Mouse (Mus musculus) stomach, embryonic 14.5 days (tissue): ENCODE results near the gene Eddm3b. TPM values are rescaled to one million over a fixed set of nuclear protein-coding genes. Genes with fewer than 3 reads are reported as not detected.
"Not testable (repeated sequence)": the region's sequence is repeated elsewhere in the genome, so short reads cannot be mapped to it uniquely, and the experiment has no call there.

ENCODE experiments used
- ATAC-seq: fragments of 200-750 bp; cut with Nextera tagmentation; 2 replicates; pipeline ENCODE4 v1.8.0; 2017; ENCODE audit warnings: low read depth, moderate TSS enrichment; ENCODE audit not compliant: insufficient number of reproducible peaks, insufficient read depth, low FRiP score
- H3K27ac ChIP-seq: fragments of 300-500 bp; sonication (generic); 2 replicates; pipeline ENCODE4 v1.5.1; 2014; ENCODE audit warnings: mild to moderate bottlenecking, low read length, moderate library complexity, mixed read lengths
- H3K27me3 ChIP-seq: fragments of 300-500 bp; sonication (generic); 2 replicates; pipeline ENCODE4 v1.6.1; 2014; ENCODE audit warnings: low read length, control low read depth, mixed read lengths; ENCODE audit not compliant: control insufficient read depth, insufficient read depth
- H3K36me3 ChIP-seq: fragments of 300-500 bp; sonication (generic); 2 replicates; pipeline ENCODE4 v1.6.1; 2014; ENCODE audit warnings: mild to moderate bottlenecking, control low read depth, low read length, moderate library complexity, mixed read lengths; ENCODE audit not compliant: control insufficient read depth, insufficient read depth
- H3K4me1 ChIP-seq: fragments of 300-500 bp; sonication (generic); 2 replicates; pipeline ENCODE4 v1.6.1; 2014; ENCODE audit warnings: low read length, control low read depth, mixed read lengths; ENCODE audit not compliant: control insufficient read depth, insufficient read depth
- H3K4me2 ChIP-seq: fragments of 300-500 bp; sonication (generic); replicated peaks from 2 replicates; pipeline ENCODE4 v1.6.1; 2014; ENCODE audit warnings: low read depth, low read length, control low read depth
- H3K4me3 ChIP-seq: fragments of 300-500 bp; sonication (generic); 2 replicates; pipeline ENCODE4 v1.5.1; 2014; ENCODE audit warnings: low read depth, low read length, control low read depth
- H3K9ac ChIP-seq: fragments of 300-500 bp; sonication (generic); replicated peaks from 2 replicates; pipeline ENCODE4 v1.6.1; 2014; ENCODE audit warnings: low read depth, mild to moderate bottlenecking, control low read depth, low read length, moderate library complexity, mixed read lengths
- H3K9me3 ChIP-seq: fragments of 300-500 bp; sonication (generic); 2 replicates; pipeline ENCODE4 v1.6.1; 2016; ENCODE audit warnings: low read depth, low read length, control low read depth; ENCODE audit not compliant: control insufficient read depth
- WGBS: fragments of 180-500 bp; shearing (Covaris S2); extraction: QIAGEN DNeasy Blood & Tissue Kit; methylation state at CpG from one replicate; pipeline ENCODE4 v1.1.7; 2014; 5-methylcytosine and 5-hydroxymethylcytosine counted together
- polyA plus RNA-seq: library from polyadenylated mRNA; unstranded; fragments of >200 nt; fragmentation: Nextera tagmentation; extraction: Ambion mirVana; gene quantifications from 2 replicates; pipeline ENCODE4 v1.2.1, GENCODE M21; 2014

Eddm3b gene
- polyA plus RNA-seq, 1 experiment from 2014 or later, result not detected

- no peaks in the 10 kb centered on the region for H3K36me3 ChIP-seq
- no peak overlapping the region for H3K27ac ChIP-seq
- no peaks in the 10 kb centered on the region for H3K4me1 ChIP-seq
- no peak overlapping the region for H3K9ac ChIP-seq
- no peaks in the 10 kb centered on the region for H3K27me3 ChIP-seq
- WGBS, result 81% methylated on average over 5 of the region's 5 CpGs
- H3K4me2 ChIP-seq, result no peak overlapping the region
- ATAC-seq, result no peak
- H3K9me3 ChIP-seq, result no peaks in the 10 kb centered on the region
- H3K4me3 ChIP-seq, result no peak overlapping the region
Observed at GRCm38 (mm10) chr14:51156056-51156735, 42.0 kb downstream of the Eddm3b start.

- H3K36me3 ChIP-seq, result no peaks in the 10 kb centered on the region
- no peak overlapping the region for H3K4me2 ChIP-seq
- no peak for ATAC-seq
- H3K9ac ChIP-seq, result no peak overlapping the region
- no peaks in the 10 kb centered on the region for H3K27me3 ChIP-seq
- no peaks in the 10 kb centered on the region for H3K4me1 ChIP-seq
- no peaks in the 10 kb centered on the region for H3K9me3 ChIP-seq
- WGBS, result 53% methylated on average over 4 of the region's 4 CpGs
- no peak overlapping the region for H3K4me3 ChIP-seq
- H3K27ac ChIP-seq, result no peak overlapping the region
Observed at GRCm38 (mm10) chr14:51156736-51157068, 42.5 kb downstream of the Eddm3b start.

- H3K4me1 ChIP-seq, result no peaks in the 10 kb centered on the region
- H3K4me2 ChIP-seq, result no peak overlapping the region
- no peaks in the 10 kb centered on the region for H3K27me3 ChIP-seq
- no peak for ATAC-seq
- H3K36me3 ChIP-seq, result no peaks in the 10 kb centered on the region
- 84% methylated on average over 1 of the region's 1 CpGs for WGBS
- H3K9ac ChIP-seq, result no peak overlapping the region
- H3K4me3 ChIP-seq, result no peak overlapping the region
- H3K9me3 ChIP-seq, result no peaks in the 10 kb centered on the region
- no peak overlapping the region for H3K27ac ChIP-seq
Observed at GRCm38 (mm10) chr14:51157072-51157471, 42.8 kb downstream of the Eddm3b start.

- not testable (repeated sequence) for H3K27ac ChIP-seq, ATAC-seq, H3K4me2 ChIP-seq, H3K9me3 ChIP-seq, H3K9ac ChIP-seq, H3K4me3 ChIP-seq, H3K27me3 ChIP-seq, H3K4me1 ChIP-seq, H3K36me3 ChIP-seq
- 95% methylated on average over 3 of the region's 3 CpGs for WGBS
Observed at GRCm38 (mm10) chr14:51161976-51162375, 47.8 kb downstream of the Eddm3b start, which contains the start of gene Rnase2b. Gene Rnase2b (plus strand): TSS chr14:51162260.

- 86% methylated on average over 6 of the region's 6 CpGs for WGBS
- H3K36me3 ChIP-seq, H3K4me3 ChIP-seq, H3K9me3 ChIP-seq, H3K4me1 ChIP-seq, ATAC-seq, H3K27ac ChIP-seq, H3K27me3 ChIP-seq, H3K9ac ChIP-seq, H3K4me2 ChIP-seq: not testable (repeated sequence)
Observed at GRCm38 (mm10) chr14:51163323-51163722, 49.1 kb downstream of the Eddm3b start.

GRCm38 (mm10) chr14:51165435-51165834 lies 51.2 kb downstream of the Eddm3b start:
- Histone ChIP-seq H3K27me3 (no peaks in the 10 kb centered on the region), H3K36me3 (no peaks in the 10 kb centered on the region), H3K4me3 (no peak overlapping the region), H3K27ac (no peak overlapping the region), H3K4me1 (no peaks in the 10 kb centered on the region), H3K9ac (no peak overlapping the region), H3K9me3 (no peaks in the 10 kb centered on the region), H3K4me2 (no peak overlapping the region)
- WGBS, result 89% methylated on average over 1 of the region's 1 CpGs
- no peak for ATAC-seq

GRCm38 (mm10) chr14:51166068-51166467 lies 51.8 kb downstream of the Eddm3b start:
- no peak overlapping the region for H3K4me3 ChIP-seq
- no peak overlapping the region for H3K9ac ChIP-seq
- H3K27me3 ChIP-seq, result no peaks in the 10 kb centered on the region
- H3K9me3 ChIP-seq, result no peaks in the 10 kb centered on the region
- H3K27ac ChIP-seq, result no peak overlapping the region
- no peaks in the 10 kb centered on the region for H3K4me1 ChIP-seq
- ATAC-seq, result no peak
- no peak overlapping the region for H3K4me2 ChIP-seq
- H3K36me3 ChIP-seq, result no peaks in the 10 kb centered on the region

Other genes with a start within 250 kb of the Eddm3b start
- gene Tep1, start 243.9 kb upstream of the Eddm3b start, polyA plus RNA-seq, result 8.6 and 8.7 TPM in 2 replicates
- 0.14 and 0.35 TPM in 2 replicates for gene Klhl33, start 216.9 kb upstream of the Eddm3b start, polyA plus RNA-seq
- 149 and 169 TPM in 2 replicates for gene Osgep, start 189.5 kb upstream of the Eddm3b start, polyA plus RNA-seq
- gene Apex1, start 189.5 kb upstream of the Eddm3b start, polyA plus RNA-seq, result 217 and 223 TPM in 2 replicates
- gene Pip4p1, start 183.6 kb upstream of the Eddm3b start, polyA plus RNA-seq, result 41.0 and 50.2 TPM in 2 replicates
- 59.5 and 65.1 TPM in 2 replicates for gene Pnp, start 183.3 kb upstream of the Eddm3b start, polyA plus RNA-seq
- not detected in 2 replicates for gene Gm49342, start 169.9 kb upstream of the Eddm3b start, polyA plus RNA-seq
- gene Pnp2, start 158.4 kb upstream of the Eddm3b start, polyA plus RNA-seq, result 0.31 TPM in 1 of 2 replicates, not detected in the other
- 0.22 TPM in 1 of 2 replicates, not detected in the other for gene Rnase10, start 106.7 kb upstream of the Eddm3b start, polyA plus RNA-seq
- gene Rnase9, start 72.6 kb upstream of the Eddm3b start, polyA plus RNA-seq, result not detected in 2 replicates
- gene Rnase11, start 64.3 kb upstream of the Eddm3b start, polyA plus RNA-seq, result not detected in 2 replicates
- 0.80 TPM in 1 of 2 replicates, not detected in the other for gene Rnase12, start 56.8 kb upstream of the Eddm3b start, polyA plus RNA-seq
- not detected in 2 replicates for gene Olfr750, start 40.0 kb upstream of the Eddm3b start, polyA plus RNA-seq
- gene Rnase4, start 23.3 kb upstream of the Eddm3b start, polyA plus RNA-seq, result 60.3 and 72.3 TPM in 2 replicates
- 11.6 and 16.5 TPM in 2 replicates for gene Ang, start 23.3 kb upstream of the Eddm3b start, polyA plus RNA-seq
- 0.32 and 1.4 TPM in 2 replicates for gene Rnase6, start 9.5 kb downstream of the Eddm3b start, polyA plus RNA-seq
- gene Rnase1, start 32.4 kb downstream of the Eddm3b start, polyA plus RNA-seq, result 0.87 and 1.5 TPM in 2 replicates
- not detected in 2 replicates for gene Rnase2b, start 47.8 kb downstream of the Eddm3b start, polyA plus RNA-seq
- gene Ang2, start 84.7 kb downstream of the Eddm3b start, polyA plus RNA-seq, result not detected in 2 replicates
- gene Ear14, start 89.0 kb downstream of the Eddm3b start, polyA plus RNA-seq, result not detected in 2 replicates
- gene Rnase2a, start 141.7 kb downstream of the Eddm3b start, polyA plus RNA-seq, result not detected in 2 replicates
- gene Gm7247, start 247.3 kb downstream of the Eddm3b start, polyA plus RNA-seq, result not detected in 2 replicates